Mouse (Mus musculus) limb, embryonic 11.5 days (tissue): ENCODE results near the gene Ccdc162. TPM values are rescaled to one million over a fixed set of nuclear protein-coding genes. Genes with fewer than 3 reads are reported as not detected.
A peak's percentile ranks its signal among the peaks of the same experiment; 100 is the strongest.
"Not testable (repeated sequence)": the region's sequence is repeated elsewhere in the genome, so short reads cannot be mapped to it uniquely, and the experiment has no call there.

ENCODE experiments used
- ATAC-seq: fragments of 200-750 bp; cut with Nextera tagmentation; 2 replicates; pipeline ENCODE4 v1.8.0; 2017; ENCODE audit warnings: low read depth; ENCODE audit not compliant: insufficient number of reproducible peaks, low FRiP score, low TSS enrichment
- DNase-seq: peaks from one replicate; pipeline ENCODE4 v3.0.0-alpha.2; 2015; ENCODE audit warnings: low spot score
- H3K27ac ChIP-seq: fragments of 300-500 bp; sonication (generic); replicated peaks from 2 replicates; pipeline ENCODE4 v1.5.1; 2014; ENCODE audit warnings: low read depth, mild to moderate bottlenecking, low read length
- H3K27me3 ChIP-seq: fragments of 300-500 bp; sonication (generic); 2 replicates; pipeline ENCODE4 v1.6.1; 2014; ENCODE audit warnings: mild to moderate bottlenecking, low read length, mixed read lengths; ENCODE audit not compliant: control insufficient read depth, insufficient read depth
- H3K36me3 ChIP-seq: fragments of 300-500 bp; sonication (generic); 2 replicates; pipeline ENCODE4 v1.6.1; 2014; ENCODE audit warnings: mild to moderate bottlenecking, low read length, moderate library complexity, mixed read lengths; ENCODE audit not compliant: control insufficient read depth, insufficient read depth
- H3K4me1 ChIP-seq: fragments of 300-500 bp; sonication (generic); 2 replicates; pipeline ENCODE4 v1.6.1; 2014; ENCODE audit warnings: low read length, mixed read lengths; ENCODE audit not compliant: control insufficient read depth, insufficient read depth
- H3K4me2 ChIP-seq: fragments of 300-500 bp; sonication (generic); 2 replicates; pipeline ENCODE4 v1.6.1; 2014; ENCODE audit warnings: low read depth, mild to moderate bottlenecking, moderate library complexity; ENCODE audit not compliant: severe bottlenecking
- H3K4me3 ChIP-seq: fragments of 300-500 bp; sonication (generic); 2 replicates; pipeline ENCODE4 v1.5.1; 2014; ENCODE audit warnings: low read depth, low read length
- H3K9ac ChIP-seq: fragments of 300-500 bp; sonication (generic); 2 replicates; pipeline ENCODE4 v1.6.1; 2014; ENCODE audit warnings: mild to moderate bottlenecking, low read length
- H3K9me3 ChIP-seq: fragments of 300-500 bp; sonication (generic); 2 replicates; pipeline ENCODE4 v1.6.1; 2016; ENCODE audit warnings: low read length; ENCODE audit not compliant: control insufficient read depth
- WGBS: fragments of 180-500 bp; shearing (Covaris S2); extraction: QIAGEN DNeasy Blood & Tissue Kit; methylation state at CpG from one replicate; pipeline ENCODE4 v1.1.7; 2014; 5-methylcytosine and 5-hydroxymethylcytosine counted together
- polyA plus RNA-seq: library from polyadenylated mRNA; unstranded; fragments of >200 nt; fragmentation: Nextera tagmentation; extraction: Ambion mirVana; gene quantifications from 2 replicates; pipeline ENCODE4 v1.2.1, GENCODE M21; 2014

The Ccdc162 gene
- polyA plus RNA-seq, 1 experiment from 2014 or later, result 0.29 TPM

GRCm38 (mm10) chr10:41509160-41509559, 207.3 kb downstream of the Ccdc162 start:
- no peaks in the 10 kb centered on the region for H3K36me3 ChIP-seq
- H3K27me3 ChIP-seq, result no peaks in the 10 kb centered on the region
- no peak overlapping the region for H3K4me2 ChIP-seq
- no peaks in the 10 kb centered on the region for H3K9me3 ChIP-seq
- DNase-seq, result peak; percentile 33
- H3K9ac ChIP-seq, result no peak overlapping the region
- WGBS, result 32% methylated on average over 2 of the region's 2 CpGs
- H3K4me1 ChIP-seq, result no peaks in the 10 kb centered on the region
- H3K27ac ChIP-seq, result no peak overlapping the region
- H3K4me3 ChIP-seq, result no peak overlapping the region
- no peak for ATAC-seq

GRCm38 (mm10) chr10:41505446-41505845, 211.0 kb downstream of the Ccdc162 start:
- DNase-seq, result peak; percentile 70
- not testable (repeated sequence) for H3K27me3 ChIP-seq, H3K4me1 ChIP-seq, H3K4me3 ChIP-seq, H3K27ac ChIP-seq, H3K4me2 ChIP-seq, ATAC-seq, H3K9ac ChIP-seq, H3K9me3 ChIP-seq, H3K36me3 ChIP-seq
- 2% methylated on average over 3 of the region's 3 CpGs for WGBS

GRCm38 (mm10) chr10:41504996-41505395, 211.4 kb downstream of the Ccdc162 start:
- Histone ChIP-seq H3K4me3 (no peak overlapping the region), H3K27me3 (no peaks in the 10 kb centered on the region), H3K27ac (no peak overlapping the region), H3K4me2 (no peak overlapping the region), H3K4me1 (no peaks in the 10 kb centered on the region), H3K9me3 (no peaks in the 10 kb centered on the region), H3K36me3 (no peaks in the 10 kb centered on the region), H3K9ac (no peak overlapping the region)
- no peak for DNase-seq
- no peak for ATAC-seq
- WGBS, result 83% methylated on average over 1 of the region's 1 CpGs

- WGBS, result 71% methylated on average over 4 of the region's 4 CpGs
Observed at GRCm38 (mm10) chr10:41500941-41501340, 215.5 kb downstream of the Ccdc162 start.

GRCm38 (mm10) chr10:41491111-41491510, 225.3 kb downstream of the Ccdc162 start:
- Histone ChIP-seq H3K9ac (no peak overlapping the region), H3K27me3 (no peaks in the 10 kb centered on the region), H3K4me2 (no peak overlapping the region), H3K4me3 (no peak overlapping the region), H3K36me3 (no peaks in the 10 kb centered on the region; the same call in 1 of the 2 replicates), H3K4me1 (peaks cover 8% of the 10 kb centered on the region), H3K9me3 (no peaks in the 10 kb centered on the region), H3K27ac (no peak overlapping the region)
- WGBS, result 52% methylated on average over 4 of the region's 4 CpGs
- DNase-seq (no peak), ATAC-seq (no peak)

More at GRCm38 (mm10) chr10:41500941-41501340, 215.5 kb downstream of the Ccdc162 start:
- Histone ChIP-seq H3K4me1 (no peaks in the 10 kb centered on the region), H3K9me3 (no peaks in the 10 kb centered on the region), H3K9ac (no peak overlapping the region), H3K27ac (no peak overlapping the region), H3K4me2 (no peak overlapping the region), H3K27me3 (no peaks in the 10 kb centered on the region), H3K36me3 (no peaks in the 10 kb centered on the region), H3K4me3 (no peak overlapping the region)
- DNase-seq (no peak), ATAC-seq (no peak)

GRCm38 (mm10) chr10:41490518-41490873, 225.9 kb downstream of the Ccdc162 start:
- Histone ChIP-seq H3K36me3 (no peaks in the 10 kb centered on the region; the same call in 1 of the 2 replicates), H3K9me3 (no peaks in the 10 kb centered on the region), H3K9ac (peak overlapping the region; percentile 77), H3K4me1 (peaks cover 8% of the 10 kb centered on the region), H3K4me3 (peak overlapping the region; percentile 47), H3K4me2 (peak overlapping the region; percentile 94), H3K27me3 (no peaks in the 10 kb centered on the region), H3K27ac (no peak overlapping the region)
- WGBS, result under 1% methylated on average over 29 of the region's 29 CpGs
- no peak for DNase-seq
- no peak; the same call in 1 of the 2 replicates for ATAC-seq

- ATAC-seq (peak; percentile 96), DNase-seq (peak; percentile 98)
- Histone ChIP-seq H3K4me2 (peak within 1 kb of the TSS; percentile 94), H3K27me3 (no peaks in the 10 kb centered on the region), H3K9ac (peak within 1 kb of the TSS; percentile 77), H3K27ac (0 out of 2 replicates have a peak within 1 kb of the TSS, but pooled peaks have one; percentile 2), H3K4me3 (peak within 1 kb of the TSS; percentile 47), H3K9me3 (no peaks in the 10 kb centered on the region), H3K36me3 (peaks cover 1% of the 10 kb centered on the region; the same call in 1 of the 2 replicates), H3K4me1 (peaks cover 8% of the 10 kb centered on the region)
- under 1% methylated on average over 50 of the region's 50 CpGs for WGBS
Observed at GRCm38 (mm10) chr10:41489708-41490517, 226.5 kb downstream of the Ccdc162 start, which contains the start of the genes Smpd2 and Ppil6. Gene Smpd2, minus strand, starts transcription at chr10:41490369. Gene Ppil6, plus strand, starts transcription at chr10:41490439.

- ATAC-seq (no peak), DNase-seq (no peak)
- H3K36me3 ChIP-seq, result peaks cover 2% of the 10 kb centered on the region; the same call in 1 of the 2 replicates
- no peaks in the 10 kb centered on the region for H3K27me3 ChIP-seq
- peak overlapping the region; percentile 47 for H3K4me3 ChIP-seq
- H3K4me2 ChIP-seq, result peak overlapping the region; percentile 94
- no peak overlapping the region for H3K27ac ChIP-seq
- no peaks in the 10 kb centered on the region for H3K9me3 ChIP-seq
- H3K9ac ChIP-seq, result peak overlapping the region; percentile 77
- WGBS, result 27% methylated on average over 8 of the region's 8 CpGs
- H3K4me1 ChIP-seq, result peaks cover 8% of the 10 kb centered on the region
Observed at GRCm38 (mm10) chr10:41489294-41489693, 227.1 kb downstream of the Ccdc162 start.
